Mouse (Mus musculus): ENCODE data around the gene Rmnd5a. TPM values are rescaled to one million over a fixed set of nuclear protein-coding genes. Genes with fewer than 3 reads are reported as not detected.

Rmnd5a gene
- total RNA-seq, 2 experiments from 2014 or later: 75.1 to 81.6 TPM

DNA sequence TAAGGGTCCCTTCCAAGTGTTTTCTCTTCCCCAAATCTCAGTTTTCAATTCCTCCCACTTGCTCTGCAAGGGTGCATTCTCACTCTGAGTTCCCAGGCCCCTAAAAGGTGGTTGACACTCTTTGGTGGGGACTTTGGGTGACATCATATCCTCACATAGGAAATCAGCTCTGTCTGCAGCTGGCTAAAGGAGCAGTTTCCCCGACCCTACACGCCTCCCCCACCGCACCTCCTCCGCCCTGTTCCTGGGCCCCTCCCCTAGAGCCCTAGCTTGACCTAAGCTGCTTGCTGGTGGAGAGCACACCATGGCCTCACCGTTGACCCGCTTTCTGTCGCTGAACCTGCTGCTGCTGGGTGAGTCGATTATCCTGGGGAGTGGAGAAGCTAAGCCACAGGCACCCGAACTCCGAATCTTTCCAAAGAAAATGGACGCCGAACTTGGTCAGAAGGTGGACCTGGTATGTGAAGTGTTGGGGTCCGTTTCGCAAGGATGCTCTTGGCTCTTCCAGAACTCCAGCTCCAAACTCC, 67.1 kb downstream of the Rmnd5a start, which contains the start of gene Cd8a:
Gene Cd8a, plus strand, starts transcription at position 179 of the 527 bp plus-strand sequence.
- no peak for DNase-seq (ENCODE audit: low spot score in 2 of 2)

DNA sequence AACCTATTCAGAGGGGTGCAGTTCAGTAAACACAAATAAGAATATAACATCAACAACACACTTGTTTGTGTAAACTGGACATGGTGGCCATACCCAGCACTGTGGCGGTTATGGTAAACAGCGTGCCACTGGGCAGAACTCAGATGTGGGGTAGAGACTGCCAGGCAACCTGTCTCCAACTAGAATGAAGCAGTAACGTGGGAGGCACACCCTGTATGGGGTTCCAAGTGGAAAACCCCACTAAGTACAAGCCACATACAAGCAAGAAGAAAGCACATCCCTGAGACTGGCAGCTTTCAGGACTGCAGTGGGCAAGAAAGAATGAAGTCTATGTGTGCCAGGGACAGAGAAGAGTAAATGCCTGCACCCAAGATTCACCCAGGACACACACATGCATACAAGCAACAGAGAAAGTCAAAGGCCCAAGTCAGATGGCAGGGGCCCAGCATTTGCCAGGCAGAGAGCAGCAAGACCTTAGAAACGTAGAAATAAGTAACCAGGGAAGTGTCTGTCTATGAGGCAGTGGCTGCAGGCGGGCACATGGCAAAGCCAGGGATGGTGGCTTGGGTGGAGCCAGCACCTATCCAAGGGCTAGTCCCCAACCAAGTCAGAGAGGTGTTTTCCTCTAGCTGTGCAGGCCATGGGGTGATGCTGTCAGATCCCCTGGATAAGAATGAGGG, 68.3 kb downstream of the Rmnd5a start:
- no peak for DNase-seq (ENCODE audit: low spot score in 2 of 2)

DNA sequence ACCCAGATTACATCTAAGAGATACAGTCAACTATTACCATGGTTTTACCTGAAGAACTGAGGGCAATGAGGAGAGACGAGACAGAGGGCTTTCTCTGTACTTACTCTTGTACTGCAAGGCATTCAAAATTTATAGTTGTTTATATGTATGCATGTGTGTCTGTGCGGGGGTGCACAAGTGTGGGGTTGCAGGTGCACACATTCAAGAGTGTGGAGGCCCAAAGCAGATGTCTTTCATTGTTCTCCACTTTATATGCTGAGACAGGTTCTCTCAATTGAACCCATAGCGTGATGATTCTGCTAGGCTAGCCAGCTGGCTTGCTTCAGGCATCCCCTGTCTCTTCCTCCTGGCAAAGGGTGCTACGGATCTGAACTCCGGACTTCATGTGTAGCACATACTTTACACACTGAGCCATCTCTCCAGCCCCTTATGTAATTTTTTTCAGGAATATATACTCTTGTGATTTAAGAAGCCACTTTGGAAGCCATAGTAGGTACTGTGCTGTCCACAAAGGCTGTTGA, 69.3 kb downstream of the Rmnd5a start:
- no peak for DNase-seq (ENCODE audit: low spot score in 2 of 2)

DNA sequence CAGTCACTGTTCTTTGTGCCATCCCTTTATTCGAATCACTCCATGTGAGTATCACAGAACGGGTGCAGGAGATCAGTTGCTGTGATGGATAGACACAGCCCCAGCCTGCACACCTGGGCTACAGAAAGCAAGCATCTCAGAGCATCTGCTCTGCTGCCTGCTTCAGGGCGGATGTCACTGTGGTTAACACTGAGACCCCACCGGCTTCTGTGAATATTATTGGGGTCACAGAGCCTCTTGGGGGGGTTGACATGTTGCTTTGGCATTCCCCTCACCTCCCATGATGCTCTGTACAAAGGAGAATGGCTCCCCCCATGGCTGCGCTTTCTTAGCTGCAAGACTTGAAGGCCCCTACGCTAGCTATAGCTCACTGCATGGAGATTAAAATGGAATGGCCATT, 71.0 kb downstream of the Rmnd5a start:
- DNase-seq (ENCODE audit: low spot score in 2 of 2): no peak

DNA sequence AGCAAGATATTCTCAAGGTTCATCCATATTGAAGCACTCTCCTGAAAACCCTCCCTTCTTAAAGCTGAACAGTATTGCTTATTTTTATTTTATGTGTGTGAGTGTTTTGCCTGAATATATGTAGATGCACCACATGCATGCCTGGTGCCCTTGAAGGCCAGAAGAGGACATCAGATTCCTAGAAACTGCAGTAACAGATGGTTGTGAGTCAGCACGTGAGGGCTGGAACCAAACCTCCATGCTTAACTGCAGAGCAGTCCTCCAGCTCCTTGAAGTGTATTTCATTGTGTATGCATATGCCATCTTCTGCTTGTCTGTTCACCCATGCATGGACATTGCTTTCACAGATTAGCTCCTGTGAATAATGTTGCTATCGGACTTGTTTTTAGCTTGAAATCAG, 76.4 kb downstream of the Rmnd5a start:
- no peak for DNase-seq (ENCODE audit: low spot score in 2 of 2)

DNA sequence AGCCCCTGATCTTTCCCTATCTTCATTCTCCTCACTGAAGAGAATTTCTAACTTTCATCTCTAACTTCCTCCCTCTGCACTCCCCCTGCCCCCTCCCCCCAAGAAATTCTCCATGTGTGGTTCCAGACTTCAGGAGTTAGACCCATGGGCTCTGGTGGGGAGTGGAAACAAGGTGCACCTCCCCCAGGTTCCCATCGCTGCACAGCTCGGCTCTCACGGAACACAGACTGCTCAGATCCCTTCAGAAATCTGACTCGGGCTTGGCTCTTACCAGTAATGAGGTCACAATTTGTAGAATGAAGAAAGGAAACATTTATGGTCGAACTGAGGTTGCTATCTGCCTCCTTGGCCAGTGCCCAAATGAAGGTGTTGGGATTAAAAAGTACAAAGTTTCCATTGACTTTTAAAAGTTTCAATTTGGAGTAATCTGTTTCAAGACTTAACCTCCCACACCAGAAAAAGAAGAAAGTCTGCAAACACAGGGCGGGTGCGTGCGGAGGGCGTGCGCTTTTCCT, 79.2 kb downstream of the Rmnd5a start:
- no peak for DNase-seq (ENCODE audit: low spot score in 2 of 2)

DNA sequence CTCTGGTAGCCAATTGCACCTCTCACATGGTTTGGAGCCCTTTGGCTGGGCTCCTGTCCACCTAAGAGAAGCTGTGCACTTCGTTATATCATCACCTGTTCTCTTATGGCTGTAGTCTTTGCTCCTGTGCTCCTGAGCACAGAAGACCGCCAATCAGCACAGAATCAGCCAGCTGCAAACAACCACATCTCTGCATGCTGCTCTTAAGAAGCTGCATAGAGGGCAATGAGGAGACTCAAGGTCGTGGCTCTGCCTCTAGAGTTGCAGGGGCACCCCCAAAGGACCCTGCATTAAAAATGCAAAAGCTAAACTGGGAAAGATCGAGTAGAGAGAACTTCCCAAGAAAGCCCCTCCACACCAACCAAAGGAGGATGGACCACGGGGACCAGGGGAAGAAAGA, 79.7 kb downstream of the Rmnd5a start:
- no peak for DNase-seq (ENCODE audit: low spot score in 2 of 2)

DNA sequence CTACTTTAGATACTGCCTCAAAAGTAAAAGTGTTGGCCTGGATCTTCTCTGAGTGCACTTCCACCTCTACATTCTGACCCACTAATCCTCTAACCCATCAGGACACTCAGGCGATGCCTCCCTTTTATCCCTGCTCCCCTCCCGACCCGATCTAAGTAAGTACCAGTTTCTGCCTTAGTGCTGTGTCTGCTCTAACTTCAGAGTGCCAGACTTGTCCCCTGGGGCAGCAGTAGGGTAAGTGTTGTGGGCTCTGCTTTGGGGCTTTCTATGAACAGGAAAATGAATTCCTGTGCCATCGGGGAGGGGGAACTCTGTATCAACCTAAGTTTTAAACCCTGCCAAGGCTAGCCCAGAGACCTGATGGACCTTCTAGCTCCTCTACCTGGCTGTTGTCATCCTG, 80.2 kb downstream of the Rmnd5a start:
- DNase-seq (ENCODE audit: low spot score in 2 of 2): no peak

DNA sequence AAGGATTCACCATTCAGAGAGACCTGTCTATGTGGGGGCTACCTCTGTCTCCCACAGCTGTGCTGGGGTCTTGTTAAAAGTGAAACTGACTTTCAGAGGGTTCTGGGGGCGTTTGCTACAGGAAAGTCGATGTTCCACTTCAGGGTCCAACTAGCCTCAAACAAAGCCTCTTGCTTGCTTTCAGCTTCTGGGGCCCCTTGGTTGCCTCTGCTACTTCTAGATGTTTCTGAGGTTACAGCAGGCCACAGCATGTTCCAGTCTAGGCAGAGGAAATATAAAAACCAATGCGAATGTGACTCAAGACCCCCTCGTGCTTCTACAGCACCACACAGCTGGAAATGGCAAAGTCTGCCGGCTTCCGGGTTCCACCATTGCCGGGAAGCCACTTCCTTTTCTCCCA, 82.9 kb downstream of the Rmnd5a start:
- DNase-seq (ENCODE audit: low spot score in 2 of 2): no peak

DNA sequence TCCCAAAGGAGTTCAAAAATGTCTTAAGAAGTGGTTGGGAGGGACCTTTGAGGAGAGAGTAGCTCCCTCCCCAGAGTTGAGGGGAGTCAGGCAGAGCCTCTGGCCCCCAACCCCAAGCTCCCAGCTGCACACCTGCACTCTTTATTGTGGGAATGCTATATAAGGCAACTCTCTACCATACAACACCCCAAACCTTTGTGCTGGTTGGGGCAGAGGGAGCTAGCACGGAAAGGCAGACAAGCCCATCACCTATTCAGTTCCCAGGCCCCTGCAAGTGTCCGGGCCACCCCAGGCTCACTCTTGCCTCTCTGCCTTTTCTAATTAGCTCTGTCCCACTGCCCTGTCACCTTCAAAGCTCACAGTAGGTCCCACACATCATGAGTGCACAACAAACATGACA, 86.7 kb downstream of the Rmnd5a start:
- DNase-seq (ENCODE audit: low spot score in 2 of 2): no peak

DNA sequence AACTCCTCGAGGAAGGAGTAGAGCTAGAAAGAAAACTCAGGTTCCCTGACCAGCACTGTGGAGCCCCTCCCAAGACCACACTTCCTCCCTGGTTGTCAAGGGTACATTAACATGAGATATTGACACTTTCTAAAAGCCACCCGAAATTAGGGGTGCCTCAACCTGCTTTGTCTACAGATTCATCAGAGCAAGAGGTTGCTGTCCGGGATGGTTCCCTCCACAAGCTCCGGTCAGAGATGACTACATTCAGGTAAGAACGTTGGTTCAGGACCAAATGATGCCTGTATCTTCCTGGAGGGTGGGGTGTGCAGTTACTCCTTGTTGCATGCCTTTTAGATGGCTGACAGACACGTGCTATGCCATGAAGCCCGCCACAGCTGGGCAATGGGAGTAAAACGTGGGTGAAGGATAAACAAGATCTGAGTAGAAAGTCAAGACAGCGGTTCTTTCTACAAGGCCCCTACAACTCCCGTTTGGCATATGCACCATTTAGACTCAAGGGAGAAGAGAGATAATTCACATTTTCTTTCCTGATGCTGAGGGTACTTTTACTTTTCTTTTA, 87.5 kb downstream of the Rmnd5a start:
- DNase-seq (ENCODE audit: low spot score in 2 of 2): no peak

DNA sequence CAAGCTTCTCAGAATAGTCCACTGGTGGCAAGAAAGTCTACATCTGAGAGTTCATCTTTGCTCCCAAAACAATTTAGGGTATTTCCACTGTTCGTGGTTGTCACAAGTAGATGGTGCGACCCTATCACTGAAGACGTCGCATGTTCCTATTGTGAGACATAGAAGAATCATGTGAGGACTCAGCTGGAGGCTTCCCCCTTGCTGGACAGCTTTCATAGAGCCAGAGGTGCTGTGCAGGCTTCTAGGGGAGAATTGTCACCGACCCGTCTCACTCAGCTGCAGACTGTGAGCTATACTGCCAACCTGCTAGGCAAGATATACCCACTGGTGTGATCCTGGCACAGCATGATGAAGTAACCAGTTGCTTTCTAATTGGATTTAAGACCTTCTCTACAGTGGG, 88.2 kb downstream of the Rmnd5a start:
- no peak for DNase-seq (ENCODE audit: low spot score in 2 of 2)

DNA sequence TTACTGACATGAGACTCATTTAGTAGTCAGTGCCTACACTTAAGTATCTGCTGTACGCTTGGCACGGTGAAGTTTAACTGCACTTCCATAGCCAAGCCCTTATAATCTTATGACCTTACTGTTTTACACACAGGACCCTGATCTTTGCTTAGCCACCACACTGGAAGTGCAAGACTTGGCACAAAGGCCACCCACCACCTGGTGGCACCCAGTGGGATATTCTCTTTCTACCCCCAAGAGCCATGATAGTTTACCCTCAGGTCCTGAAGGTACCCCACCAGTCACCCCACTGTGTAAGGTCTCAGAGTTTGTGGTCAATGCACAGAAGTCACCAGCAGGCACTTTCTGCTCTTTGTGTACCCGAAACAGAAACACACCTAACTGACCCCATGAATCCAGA, 89.2 kb downstream of the Rmnd5a start:
- no peak for DNase-seq (ENCODE audit: low spot score in 2 of 2)

DNA sequence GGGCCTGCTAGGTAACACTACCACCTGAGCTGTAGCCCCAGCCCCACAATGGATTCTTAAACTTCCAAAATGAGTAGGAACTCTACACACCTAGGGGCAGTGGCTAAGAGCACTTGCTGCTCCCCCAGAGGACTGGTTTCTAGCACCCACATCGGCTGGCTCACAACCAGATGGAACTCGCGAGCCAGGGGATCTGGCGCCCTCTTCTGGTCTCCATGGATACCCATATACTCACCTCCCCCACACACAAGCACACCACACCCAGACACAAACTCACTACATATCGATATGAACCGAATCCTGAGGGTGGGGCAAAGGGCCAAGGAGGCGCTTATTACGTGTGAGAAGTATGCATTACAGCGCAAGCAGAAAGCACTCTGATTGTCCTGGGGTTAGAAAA, 92.4 kb downstream of the Rmnd5a start:
- no peak for DNase-seq (ENCODE audit: low spot score in 2 of 2)

DNA sequence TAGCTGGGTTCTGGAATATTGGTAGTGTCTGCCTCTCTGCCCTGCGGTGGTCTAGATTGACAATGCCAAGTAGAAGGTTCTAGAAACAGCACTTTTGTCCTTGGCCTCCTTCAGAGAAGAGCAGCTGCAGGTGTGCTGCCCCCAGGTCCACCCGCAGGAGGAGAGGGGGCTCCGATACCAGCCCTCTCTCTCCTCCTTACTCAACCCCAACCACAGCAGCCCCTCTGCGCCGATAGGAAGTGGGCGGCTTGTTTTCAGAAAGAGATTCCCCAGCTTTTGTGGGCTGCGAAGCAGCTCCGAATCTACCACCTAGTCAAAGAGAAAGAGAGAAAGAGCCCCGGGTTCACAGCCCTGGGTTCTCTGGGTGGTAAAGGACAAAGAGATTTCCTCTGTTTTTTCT, 99.3 kb downstream of the Rmnd5a start:
- DNase-seq (ENCODE audit: low spot score in 2 of 2): no peak

DNA sequence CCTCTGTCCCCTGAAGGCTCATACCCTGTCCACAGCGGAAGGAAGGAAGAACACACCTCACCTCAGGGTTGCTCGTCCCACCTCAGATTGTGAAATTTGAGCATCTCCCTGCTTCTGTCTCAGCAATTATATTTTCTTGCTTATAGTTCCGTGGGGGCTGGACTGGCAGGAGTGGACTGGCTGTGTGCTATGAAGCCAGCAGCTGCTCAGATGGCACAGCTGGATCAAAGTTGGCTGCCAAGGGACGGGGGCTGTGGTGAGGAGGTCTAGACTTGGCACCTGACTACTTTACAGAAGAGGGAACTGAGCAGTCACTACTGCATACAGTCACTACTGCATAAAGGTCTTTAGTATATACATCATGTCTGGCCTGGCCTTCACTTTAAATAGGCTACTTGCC, 101.1 kb downstream of the Rmnd5a start:
- no peak for DNase-seq (ENCODE audit: low spot score in 2 of 2)

DNA sequence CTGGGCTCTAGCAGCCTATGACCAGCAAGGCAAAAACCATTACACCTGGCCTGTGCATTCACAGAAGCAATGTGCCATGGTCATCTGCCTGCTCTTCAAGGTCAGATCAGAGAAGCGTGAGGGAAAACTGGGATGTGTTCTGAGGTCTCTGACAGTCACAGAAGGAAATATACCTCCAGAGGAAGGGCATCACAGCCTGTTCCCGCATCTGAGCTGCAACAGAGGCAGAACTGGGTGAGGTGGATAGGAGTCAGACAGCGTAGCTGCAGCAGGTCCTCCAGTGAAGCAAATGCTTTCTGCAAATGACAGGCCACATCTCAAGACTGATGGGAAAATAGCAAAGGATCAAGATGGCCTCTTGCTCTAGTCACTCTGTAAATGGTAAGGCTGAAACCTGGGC, 101.5 kb downstream of the Rmnd5a start:
- no peak for DNase-seq (ENCODE audit: low spot score in 2 of 2)

Other genes starting within 250 kb of the Rmnd5a start
- 100 to 1,000 TPM in 1 of 2 experiments, 1 to 10 TPM in 1; 7.4 to 190 TPM for gene Fabp1, start 240.8 kb downstream of the Rmnd5a start, total RNA-seq (2021)
- 10 to 100 TPM; 48.8 to 55.4 TPM for gene Krcc1, start 169.0 kb downstream of the Rmnd5a start, total RNA-seq (2021)
- gene Smyd1, start 118.4 kb downstream of the Rmnd5a start, total RNA-seq (2021): 1 to 10 TPM; 2.7 to 6.3 TPM
- gene Cd8b1, start 117.8 kb downstream of the Rmnd5a start, total RNA-seq (2021): not detected
- gene Cd8a, start 67.2 kb downstream of the Rmnd5a start, total RNA-seq (2021): under 1 TPM in 1 of 2 experiments, not detected in 1; 0.40 TPM
- gene Rnf103, start 53.3 kb upstream of the Rmnd5a start, total RNA-seq (2021): 10 to 100 TPM; 38.9 to 39.1 TPM
- gene Chmp3, start 103.2 kb upstream of the Rmnd5a start, total RNA-seq (2021): 100 to 1,000 TPM in 1 of 2 experiments, 10 to 100 TPM in 1; 92.9 to 102 TPM
- 10 to 100 TPM; 69.6 to 70.1 TPM for gene Kdm3a, start 192.4 kb upstream of the Rmnd5a start, total RNA-seq (2021)